Mouse (Mus musculus): ENCODE data around the gene Kazn.

Kazn gene

DNA sequence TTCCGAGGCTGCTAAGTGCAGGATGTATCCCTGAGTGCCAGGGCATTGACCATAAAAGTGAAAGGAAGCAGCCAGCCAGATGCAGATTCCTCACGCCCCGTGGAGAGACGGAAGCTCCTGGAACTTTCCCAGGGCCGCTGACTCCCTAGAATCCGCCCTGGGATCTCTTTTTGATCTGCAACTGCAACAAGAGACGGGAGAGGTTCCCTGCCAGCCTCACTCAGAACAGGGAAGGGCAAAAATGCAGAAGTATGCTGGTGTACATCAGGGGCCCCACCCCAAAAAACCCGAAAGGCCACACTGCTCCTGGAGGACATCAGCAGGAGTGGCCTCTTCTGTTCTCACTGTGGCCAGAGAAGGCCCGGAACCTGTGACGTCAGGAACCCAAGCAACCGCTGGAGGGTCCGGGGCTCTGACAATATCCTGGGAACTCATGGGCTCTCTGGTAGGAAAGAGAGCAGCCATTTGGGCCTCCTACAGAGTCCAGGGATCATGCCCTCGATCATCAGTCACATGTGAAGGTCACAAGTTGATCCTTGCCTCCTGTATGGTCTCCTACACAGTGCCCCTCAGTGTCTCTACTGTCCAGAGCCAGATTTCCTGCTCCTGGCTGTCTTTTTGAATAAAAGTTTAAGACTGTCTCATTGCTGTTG lies 157.4 kb downstream of the Kazn start:
- DNase-seq (ENCODE audit: extremely low read depth, insufficient read length, low spot score): no peak

DNA sequence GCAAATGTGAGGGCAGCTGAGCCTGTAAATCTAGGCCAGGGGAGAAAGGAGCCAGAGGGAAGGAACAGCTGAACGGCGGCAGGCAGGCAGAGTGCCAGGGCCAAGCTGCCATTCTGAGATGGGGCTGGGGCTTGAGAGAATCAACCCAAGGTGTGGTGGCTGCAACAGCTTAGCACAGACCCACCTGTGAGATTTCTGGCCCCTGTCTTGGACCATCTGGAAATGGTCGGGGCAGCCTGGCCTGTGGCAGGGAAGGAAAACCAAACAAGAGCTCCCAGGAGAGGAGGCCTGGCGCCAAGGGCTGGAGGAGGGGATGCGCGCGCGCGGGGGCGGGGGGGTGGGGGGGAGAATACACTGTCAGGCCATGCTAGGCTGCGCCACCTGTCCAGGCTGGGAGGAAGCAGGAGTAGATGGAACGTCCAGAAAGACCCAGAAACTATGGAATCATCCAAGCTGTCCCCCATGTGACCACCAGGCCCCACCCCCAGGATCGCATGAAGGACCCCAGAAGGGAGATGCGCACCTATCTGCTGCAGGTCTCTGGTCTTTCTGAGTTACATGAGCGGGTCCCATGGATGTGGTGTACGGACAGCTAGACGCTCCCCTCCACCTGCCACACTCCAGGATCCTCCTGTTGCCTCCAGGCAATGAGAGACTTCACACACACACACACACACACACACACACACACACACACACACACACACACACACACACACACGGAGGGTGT lies 158.1 kb downstream of the Kazn start:
- DNase-seq (ENCODE audit: extremely low read depth, insufficient read length, low spot score): no peak

DNA sequence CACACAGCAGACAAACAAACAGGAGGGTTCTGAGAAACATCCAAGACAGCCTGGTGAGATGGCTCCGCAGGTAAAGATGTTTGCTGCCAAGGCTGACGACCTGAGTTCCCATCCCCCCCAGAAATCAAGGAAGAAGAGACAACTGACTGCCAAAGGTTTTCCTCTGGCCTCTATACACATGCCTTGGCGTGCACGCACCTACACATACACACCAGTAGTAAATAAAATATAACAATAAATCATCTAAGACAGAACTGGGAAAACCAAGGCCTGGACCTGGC lies 158.8 kb downstream of the Kazn start:
- DNase-seq (ENCODE audit: extremely low read depth, insufficient read length, low spot score): no peak

DNA sequence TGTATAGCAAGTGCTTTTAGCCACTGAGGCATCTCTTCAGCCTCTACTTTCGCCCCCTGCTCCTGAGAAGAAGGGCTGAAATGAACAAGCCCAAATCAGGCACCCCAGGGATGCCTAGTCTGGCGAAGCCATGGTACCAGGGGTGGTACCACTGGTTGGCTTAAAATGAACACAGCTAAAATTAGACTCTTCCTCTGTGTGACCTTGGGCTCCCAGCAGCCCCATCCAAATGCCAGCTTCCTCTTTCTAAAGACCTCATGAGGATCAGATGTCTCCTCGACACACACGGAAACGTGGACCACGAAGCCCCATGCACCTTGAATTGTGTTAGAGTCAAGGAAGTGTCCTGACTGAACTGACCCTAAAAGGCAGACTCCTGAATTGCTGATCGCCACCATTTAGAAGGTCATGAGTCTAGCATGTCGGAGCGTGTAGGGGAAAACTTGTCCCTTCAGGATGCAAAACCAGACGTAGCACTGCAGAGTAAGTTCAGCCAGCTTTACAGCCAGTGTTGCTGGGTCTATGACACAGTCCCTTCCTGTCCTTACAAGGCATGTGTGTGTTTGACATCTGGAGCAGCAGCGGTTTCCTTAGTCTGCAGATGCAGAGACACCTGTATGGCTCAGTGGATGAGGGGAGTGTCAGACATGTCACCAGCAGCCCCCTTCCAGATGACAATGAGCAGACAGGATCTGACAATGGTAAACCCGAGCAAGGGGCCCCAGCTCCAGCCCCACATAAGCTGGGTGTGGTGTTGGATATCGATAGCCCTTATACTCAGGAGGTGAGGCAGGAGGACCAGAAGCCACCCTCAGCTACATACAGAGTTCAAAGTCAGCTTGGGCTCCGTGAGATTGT lies 159.3 kb downstream of the Kazn start:
- no peak for DNase-seq (ENCODE audit: extremely low read depth, insufficient read length, low spot score)

DNA sequence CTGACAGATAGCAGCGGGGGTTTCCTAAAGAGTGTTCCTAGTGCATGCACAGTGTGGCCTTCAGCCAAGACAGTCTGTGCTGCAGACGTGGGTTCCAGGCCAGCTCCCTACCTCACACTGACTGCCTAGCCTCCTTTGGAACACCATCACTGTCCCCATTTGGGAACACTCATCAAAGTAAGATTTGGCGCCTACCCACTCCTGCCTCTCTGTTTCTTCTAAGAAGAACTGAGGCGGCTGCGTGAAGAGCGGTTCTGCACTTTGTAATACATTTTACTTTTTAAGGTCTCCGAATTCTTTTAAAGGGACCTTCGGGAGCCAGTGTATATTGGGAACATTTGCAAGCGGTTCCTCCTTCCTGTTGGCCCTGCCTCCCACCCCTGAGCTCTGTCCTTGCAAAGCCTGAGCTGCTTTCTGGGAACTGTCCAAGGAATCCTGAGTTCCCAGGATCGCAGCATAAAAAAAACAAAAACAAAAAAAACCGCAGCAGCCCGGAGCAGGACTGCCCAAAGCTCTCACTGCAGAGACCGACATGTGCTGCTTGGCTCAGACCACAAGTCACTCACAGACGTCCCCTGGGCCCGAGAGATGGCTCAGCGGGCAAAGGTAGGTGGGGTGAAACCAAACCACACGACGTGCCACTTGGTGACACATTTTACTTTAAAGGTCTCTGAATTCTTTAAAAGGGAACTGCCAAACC lies 161.5 kb downstream of the Kazn start:
- DNase-seq (ENCODE audit: extremely low read depth, insufficient read length, low spot score): peak; percentile 63

DNA sequence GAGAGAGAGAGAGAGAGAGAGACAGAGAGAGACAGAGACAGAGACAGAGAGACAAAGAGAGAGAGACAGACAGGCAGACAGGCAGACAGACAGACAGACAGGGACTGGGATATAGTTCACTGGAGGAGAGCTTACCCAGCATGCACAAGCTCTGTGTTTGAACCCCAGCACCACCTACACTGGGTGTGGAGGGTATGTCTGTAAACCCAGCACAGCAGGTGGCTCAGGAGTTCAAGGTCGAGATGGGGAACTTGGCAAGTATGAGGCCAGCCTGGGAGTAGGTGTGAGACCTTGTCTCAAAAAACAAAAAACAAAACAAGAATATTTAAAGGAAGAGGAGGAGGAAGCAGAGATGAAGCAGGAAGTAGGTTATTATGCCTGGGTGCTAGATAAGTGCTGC lies 162.3 kb downstream of the Kazn start:
- no peak for DNase-seq (ENCODE audit: extremely low read depth, insufficient read length, low spot score)

DNA sequence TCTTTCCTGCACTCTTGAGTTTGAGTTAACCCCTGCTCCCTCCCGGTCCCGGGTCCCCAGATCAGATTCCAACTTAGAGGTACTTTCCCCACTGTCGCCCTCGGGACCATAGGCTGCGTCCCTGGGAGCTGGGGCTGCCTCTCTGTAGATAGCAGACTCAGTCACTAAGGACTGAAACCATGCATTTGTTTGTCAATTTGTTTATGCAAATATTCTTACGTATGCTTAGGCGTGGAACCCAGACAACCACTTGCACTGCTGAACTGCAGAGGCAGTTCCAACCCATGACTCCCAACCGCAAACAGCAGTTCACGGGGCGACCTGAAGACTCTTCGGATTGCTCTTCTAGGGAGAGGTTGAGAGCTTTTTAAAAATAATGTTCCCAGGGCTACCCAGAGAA lies 163.3 kb downstream of the Kazn start:
- DNase-seq (ENCODE audit: extremely low read depth, insufficient read length, low spot score): no peak

DNA sequence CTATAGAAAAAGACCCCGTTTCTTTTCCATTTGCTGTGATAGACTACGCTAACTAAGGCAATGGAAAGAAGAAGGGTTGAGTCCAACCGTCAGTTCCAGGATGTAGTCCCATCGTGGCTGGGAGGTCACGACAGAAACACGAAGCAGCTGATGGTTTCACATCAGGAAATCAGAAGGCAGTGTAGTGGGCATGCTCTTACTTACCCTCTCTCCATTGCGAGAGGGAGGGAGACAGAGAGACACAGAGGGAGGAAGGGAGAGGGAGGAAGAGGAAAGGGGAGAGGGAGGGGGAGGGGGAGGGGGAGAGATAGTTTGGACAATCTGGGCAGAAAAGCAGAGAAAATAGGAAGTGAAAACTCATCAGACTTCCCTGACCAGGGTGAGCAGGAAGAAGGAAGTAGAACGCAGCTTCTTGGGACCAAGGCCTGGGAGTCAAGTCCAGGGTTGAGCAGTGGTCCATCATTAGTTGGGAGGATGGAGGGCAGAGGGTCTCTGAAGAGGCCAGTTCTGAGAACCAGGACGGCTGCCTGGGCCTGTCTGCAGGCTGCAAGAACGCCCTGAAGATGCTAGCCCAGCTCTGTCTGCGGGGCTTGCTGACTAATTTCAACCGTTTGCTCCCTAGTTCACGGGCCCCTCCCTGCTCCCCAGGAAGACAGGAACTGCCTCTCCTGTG lies 165.0 kb downstream of the Kazn start:
- no peak for DNase-seq (ENCODE audit: extremely low read depth, insufficient read length, low spot score)

DNA sequence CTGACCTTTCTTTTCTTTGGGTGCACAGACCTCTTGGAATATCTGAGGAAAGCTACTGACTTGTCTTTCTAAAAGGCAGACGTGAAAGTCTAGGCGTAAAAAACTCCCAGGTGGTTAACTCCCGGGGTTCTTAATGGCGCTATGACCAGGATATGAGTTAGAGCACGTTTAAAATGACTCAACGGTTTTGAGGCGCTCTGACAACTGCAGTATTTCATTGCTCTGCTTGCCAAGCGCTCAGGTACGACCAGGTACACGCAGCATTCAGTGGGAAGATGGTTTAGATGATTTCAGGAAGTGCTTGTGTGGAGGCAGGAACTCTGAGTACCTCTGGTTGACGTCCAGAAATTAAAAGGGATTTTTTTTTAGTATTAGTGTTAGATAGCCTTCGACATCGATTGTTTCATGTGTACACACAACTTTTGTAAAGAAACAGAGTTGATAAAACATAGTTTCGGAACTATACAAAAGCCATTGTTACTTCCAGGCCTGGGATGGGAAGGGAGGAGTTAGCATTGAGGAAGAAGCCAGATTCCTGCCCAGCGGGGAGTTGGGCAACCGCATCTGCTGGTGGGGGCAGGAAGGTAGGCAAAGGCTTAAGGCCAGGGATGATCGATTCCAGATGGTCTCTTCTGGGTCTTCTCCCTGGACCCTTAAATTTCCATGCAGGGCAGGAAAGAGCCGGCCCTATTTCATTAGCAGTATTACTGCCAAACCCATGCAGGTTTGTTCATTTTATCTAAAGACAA lies 167.8 kb downstream of the Kazn start:
- no peak for DNase-seq (ENCODE audit: extremely low read depth, insufficient read length, low spot score)

DNA sequence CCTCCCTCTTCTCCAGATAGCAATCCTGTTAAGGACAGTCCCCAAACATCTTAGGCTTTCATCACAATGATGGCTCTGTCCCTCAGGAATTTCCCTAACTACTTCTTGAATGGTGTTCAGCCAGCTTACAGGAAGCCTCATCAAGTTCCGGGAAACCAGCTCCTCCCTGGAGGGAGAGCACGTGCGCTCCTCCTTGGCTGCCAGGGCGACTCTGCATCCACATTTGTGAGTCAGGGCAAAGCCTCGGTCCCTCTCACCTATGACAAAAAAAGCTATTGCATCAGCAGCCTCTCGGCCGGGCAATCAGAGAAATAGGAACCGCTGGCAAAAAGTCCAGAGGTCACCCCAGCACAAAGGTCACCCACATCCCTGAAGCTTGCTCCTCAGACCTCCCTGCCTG lies 168.4 kb downstream of the Kazn start:
- no peak for DNase-seq (ENCODE audit: extremely low read depth, insufficient read length, low spot score)

DNA sequence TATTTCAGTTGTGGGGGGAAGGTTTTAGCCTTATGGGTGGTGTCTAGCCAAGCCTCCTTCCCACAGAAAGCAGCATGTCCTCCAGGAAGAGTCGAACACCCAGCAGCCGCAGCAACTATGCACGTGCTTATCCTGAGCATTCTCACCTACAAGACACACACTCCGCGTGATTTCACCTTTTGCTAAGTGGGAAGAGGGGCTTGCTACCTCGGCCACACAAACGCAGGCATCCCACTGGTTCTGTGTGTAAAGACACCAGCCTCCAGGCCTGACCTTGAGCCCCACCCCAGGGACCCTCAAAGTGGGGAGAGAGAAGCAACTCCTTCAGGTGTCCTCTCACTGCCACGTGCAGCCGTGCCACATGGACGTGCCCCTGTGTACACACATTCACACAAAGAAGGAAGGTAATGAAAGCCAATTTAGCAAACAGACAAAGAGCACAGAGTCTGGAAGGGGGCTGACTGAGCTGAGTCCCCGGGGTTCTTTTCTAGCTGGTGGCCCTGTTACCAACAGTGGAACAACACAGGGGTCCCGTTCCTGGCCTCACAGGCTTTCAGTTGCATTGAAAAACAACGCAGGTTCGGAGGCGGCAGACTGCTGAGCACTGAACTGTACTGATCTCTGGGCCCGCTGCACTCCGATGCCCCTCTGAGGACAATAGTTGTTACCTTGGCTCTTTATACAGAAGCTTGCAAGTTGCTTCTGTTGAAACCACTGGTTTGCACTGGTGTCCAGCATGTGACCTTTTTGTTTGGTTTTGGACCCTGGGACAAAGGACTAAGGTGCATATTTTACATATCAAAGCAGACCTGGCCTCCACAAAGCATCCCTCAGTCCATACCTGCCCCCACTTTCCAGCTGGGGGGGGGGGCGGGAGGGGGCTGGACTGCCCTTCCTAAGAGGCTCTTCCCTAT lies 170.0 kb downstream of the Kazn start:
- DNase-seq (ENCODE audit: extremely low read depth, insufficient read length, low spot score): no peak

DNA sequence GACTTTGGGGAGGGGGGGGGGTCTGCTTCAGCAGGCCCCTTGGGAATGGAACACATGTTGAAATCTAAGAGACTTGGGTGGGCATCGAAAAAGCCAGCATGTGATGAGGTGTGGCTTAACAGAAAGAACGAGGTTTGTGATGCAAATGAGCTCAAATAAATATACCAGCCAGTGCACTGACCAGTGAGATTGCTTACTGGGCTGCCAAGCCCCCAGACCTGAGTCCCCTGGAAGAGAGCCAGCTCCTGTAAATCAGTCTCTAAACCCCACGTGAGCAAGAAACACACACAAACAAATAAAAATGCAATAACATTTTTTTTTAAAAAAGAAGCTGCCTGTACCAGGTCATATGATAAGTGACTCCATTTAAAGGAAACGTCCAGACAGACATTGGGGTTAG lies 172.6 kb downstream of the Kazn start:
- no peak for DNase-seq (ENCODE audit: extremely low read depth, insufficient read length, low spot score)

DNA sequence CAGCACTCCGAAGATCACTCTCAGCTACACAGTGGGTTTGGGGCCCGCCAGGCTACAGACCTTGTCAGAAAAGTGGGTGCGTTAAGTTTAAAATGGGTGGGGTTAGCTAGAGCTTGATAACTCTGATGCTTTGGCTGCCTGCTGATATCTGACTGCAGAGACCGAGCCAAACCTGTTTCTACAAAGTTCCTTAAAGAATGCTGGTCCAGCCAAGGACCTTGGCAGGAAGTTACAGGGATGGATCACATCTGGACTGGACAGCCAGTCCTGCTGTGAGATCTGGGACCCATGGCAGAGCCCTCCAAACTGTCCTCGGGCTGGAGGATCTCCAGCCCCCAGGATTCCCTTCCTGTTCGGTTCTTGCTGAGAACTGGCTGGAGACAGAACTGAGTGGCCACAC lies 173.4 kb downstream of the Kazn start:
- no peak for DNase-seq (ENCODE audit: extremely low read depth, insufficient read length, low spot score)

DNA sequence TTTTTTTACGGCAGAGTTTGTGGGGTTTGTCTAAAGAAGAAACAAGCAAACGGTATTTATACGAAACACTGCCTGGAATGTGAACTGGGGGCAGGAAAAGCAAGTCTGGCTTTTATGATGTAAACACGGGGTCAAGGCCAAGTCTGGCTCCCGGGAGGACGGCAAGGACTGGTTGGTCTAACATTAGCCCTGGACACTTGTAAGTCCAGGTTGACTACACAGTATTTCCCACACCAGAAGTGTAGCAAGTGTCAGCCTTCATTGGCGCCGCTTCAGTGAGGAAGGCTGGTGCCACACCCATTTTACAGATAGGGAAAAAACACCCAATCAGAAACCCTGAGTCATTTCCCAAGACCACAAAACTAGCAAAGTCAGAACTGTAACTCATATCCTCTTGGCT lies 173.9 kb downstream of the Kazn start:
- no peak for DNase-seq (ENCODE audit: extremely low read depth, insufficient read length, low spot score)

DNA sequence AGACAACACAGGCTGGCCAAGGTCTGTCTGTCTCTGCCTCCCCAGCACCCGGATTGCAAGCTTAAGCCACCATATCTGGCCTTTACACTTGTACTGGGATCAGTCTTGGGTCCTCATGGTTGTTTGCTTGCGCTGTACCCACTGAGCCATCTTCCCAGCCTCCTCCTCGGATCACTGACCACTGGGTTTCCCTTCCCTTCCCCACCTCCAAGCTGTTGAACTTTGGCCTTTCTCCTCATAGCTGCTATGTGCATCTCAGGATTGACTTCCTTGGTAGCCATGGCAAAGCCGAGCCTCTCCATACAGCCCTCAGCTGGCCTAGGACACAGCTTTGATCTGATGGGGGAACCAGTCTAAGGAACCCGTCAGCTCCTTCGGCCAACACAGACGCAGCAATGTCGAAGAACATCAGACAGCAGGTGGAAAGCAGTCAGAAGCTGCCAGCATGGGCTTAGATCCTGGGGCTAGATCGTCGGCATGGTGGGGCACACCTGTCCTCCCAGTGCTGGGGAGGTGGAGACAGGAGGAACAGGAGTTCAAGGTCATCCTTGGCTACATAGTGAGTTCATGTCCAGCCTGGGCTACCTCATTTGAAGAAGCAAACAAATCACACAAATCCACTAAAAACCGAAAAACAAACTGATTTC lies 174.5 kb downstream of the Kazn start:
- DNase-seq (ENCODE audit: extremely low read depth, insufficient read length, low spot score): no peak

DNA sequence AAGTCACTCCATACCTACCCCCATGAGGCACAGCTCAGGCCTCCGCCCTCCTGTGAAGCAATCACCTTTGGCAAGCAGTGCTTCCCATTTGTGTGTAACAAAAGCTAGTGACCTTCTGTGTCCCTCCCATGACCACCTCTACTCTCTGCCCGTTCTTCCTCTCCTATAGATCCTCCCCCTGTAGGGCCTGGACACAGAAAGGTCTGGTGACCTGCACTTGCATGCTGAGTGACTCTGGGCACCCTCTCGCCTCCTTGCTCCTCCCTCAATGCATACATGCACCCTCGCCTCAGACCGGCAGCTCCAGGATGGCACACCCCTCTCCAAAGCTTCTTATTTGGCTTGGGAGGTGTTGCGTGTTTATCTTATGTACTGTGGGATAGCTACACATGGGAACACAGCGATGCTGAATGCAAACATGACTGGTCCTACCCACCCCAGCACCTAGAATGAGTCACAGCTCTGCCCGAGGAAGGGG lies 176.1 kb downstream of the Kazn start:
- no peak for DNase-seq (ENCODE audit: extremely low read depth, insufficient read length, low spot score)

DNA sequence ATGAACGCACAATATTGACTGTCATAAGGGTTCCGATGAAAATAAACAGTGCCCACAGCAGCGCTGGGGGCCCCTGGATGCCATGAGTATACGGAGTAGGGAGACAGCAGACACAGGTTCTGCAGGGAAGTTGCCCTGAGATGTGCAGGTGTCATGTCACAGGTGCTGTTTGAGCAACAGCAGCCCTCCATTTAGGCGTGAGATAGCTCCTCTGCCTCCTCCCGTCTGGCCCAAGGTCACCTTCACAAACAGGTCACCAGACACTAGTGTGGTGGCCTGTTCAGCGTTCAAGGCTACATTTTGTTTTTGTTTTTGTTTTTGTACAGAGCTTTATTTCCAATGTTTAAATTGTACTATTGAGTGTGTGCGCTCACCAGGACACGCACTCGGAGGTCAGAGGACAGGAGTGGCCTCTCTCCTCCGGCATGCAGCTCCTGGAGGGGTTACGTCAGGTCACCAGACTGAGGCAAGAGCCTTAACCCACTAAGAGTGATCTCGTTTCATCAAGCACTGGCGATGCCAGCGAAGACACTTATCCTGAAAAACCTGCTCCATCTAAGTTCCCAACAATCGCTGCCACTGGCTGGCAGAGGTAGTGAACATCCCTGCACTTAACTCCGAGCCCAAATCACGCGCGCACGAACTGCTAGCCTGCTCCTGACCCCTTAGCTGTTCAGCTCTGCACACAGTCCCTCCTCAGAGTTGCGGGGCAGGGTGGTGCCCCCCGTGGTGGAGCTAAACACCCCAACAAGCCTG lies 177.5 kb downstream of the Kazn start:
- DNase-seq (ENCODE audit: extremely low read depth, insufficient read length, low spot score): no peak

Data from 3134 (cell line).